Mouse (Mus musculus) left cerebral cortex, postnatal 10 days (tissue): ENCODE results near the gene Entpd6. TPM values are rescaled to one million over a fixed set of nuclear protein-coding genes. Genes with fewer than 3 reads are reported as not detected.

Experiments used
- DNase-seq, 2 experiments: peaks; one replicate each; pipeline ENCODE4 v3.0.0; 2021 to 2022; ENCODE audit warnings: low spot score in 2 of 2, mixed read lengths in 1 of 2; ENCODE audit errors: extremely low spot score in 1 of 2
- intact Hi-C: fragments of 180-260 bp; cut with DNase I; formaldehyde crosslinking; loops from one replicate; pipeline ENCODE4 v1.15.1; 2025
- total RNA-seq, 2 experiments: library from RNA; stranded (reverse); gene quantifications; 2 replicates each; pipeline ENCODE4 v1.2.3; 2021

Gene Entpd6
- total RNA-seq = 10 to 100 TPM; 64.5 to 66.9 TPM

DNA sequence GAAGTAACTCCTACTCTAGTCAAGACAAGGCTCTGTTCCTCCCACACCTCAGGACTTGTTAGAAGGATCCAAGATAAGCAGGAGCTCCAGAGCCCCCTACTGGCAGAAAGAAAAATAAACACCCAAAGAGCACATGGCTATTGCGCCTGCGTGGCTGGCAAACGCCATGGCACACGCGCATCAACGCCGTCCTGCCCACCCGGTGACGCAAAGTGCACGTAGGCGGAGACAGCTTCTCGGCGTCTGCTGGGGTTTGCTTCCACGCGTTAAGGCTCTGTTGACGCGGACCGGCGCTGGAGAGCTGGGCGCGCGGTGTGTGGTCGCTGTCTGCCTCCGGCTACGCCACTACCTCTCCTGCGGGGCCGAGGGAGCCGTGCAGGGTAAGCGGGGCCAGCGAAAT is at the start of gene Entpd6:
TSS of gene Entpd6 (plus strand) at position 189 of the 400 bp plus-strand sequence.
- intact Hi-C loops = loop anchor here (2.0 kb wide), 3 partner anchors 38 to 140 kb away; partner anchors contain the start of genes Apmap and Pygb
- peak; percentile 95 to 97 for DNase-seq

DNA sequence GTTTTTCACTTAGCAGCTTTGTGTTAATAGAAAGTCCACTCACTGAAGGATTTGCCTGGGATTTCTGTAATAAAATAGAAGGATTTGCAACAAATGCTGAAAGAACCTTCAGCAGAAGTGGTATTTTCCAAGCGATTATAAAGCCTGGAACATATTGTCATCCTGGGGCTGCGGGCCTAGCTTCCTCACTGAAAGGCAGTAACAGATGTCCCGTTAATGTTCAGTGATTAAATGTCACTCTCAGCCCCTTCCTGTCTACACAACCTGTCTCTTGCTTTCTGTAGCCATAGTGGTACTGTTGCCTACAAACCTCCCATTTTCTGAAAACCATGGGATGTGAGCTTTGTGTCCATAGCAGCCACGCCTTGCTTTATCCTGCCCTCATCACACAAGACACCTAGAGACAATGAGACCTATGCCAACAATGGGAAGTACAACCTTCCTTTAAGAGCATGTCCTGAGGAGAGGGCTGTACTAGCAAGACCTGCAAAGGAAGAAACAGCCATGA is 36.6 kb upstream of the Entpd6 start:
- DNase-seq = no peak
- intact Hi-C loops = no loop called here

DNA sequence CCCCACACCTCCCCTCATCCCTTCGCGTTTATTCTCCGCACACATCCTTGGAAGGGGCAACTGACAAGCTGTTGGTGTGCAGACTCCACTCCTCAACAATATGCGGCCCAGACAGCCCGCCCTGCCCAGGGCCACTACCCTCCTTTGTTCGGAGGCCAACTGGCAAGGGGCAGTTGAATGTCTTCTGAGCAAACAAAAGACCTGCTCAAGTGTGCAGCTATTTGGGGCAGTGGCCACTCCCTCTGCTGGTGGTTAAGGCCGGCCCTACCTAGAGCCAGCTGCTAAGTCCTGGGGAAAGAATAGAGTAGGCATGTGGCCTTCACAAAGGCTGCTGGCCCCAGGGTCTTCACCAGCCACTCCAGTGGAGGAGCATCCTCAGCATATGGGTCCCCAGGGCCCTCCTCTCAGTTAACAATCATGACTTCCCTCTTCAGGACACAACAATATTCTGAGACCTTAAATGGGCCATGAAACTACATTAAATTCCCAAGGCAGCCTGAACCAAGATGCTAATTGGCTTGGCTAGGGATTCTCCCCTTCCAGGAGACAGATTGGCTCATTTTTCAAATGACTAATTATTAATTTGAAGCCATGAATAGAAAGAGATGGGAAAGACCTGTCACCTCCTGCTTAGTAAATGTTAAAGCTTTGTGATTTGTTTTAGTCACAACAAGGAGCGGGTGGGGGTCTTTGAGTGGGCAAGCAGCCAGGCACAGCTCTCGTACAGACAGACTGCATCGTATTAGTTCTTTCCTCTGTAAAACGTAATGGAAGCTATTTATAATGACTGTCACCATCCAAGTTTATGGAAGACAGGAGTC is 12.9 kb upstream of the Entpd6 start:
- DNase-seq = no peak
- intact Hi-C loops = no loop called here

DNA sequence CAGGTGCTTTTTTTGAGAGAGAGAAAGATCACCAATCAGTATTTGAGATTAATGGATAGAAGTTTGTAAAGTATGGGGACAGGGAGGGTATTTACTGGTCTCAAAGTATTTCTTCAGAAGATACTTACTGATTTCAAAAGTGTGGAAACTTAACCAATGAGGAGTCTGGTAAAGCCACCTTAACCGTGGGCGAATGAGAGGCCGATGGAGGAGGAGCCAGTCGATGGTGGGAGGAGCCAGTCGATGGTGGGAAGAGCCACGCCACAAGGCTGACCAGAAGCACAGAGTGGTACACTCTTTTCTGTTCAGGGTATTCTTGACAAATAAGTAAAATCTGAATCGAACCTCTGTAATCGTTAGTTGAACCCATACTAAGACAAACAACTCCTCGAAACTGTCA is 11.0 kb upstream of the Entpd6 start:
- no peak for DNase-seq
- intact Hi-C loops = no loop called here

DNA sequence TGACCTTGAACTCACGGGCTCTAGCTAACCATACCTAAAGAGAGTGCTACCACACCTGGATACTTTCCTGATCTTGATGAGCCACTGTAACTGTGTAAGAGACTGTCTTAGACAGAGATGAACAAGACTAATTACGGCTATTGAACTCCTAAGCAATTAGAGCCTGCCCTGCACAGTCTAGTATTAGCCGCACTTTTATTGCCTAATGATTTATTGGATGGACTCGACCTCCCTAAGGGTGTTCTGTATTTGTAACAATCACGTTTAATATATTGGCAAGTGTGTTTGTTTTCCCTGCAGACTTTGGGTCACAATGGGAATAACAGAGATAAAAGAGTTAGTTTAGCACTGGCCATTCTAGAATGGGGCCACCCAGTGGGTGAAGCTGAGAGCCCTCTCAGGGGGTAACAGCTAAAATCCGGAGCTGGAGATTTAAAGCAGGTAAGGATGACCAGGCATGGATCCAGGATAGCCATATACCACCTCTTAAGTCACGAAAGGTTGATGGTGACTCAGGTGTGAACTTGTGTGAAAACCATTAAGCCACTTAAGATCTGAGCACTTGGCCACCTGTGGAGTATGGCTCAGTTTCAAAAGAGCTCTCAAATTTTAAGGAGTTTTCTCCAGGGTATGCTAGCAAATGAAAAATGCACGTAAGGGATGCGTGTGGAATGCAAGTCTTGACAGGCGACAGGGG is 8.5 kb upstream of the Entpd6 start:
- intact Hi-C loops = no loop called here
- no peak for DNase-seq

DNA sequence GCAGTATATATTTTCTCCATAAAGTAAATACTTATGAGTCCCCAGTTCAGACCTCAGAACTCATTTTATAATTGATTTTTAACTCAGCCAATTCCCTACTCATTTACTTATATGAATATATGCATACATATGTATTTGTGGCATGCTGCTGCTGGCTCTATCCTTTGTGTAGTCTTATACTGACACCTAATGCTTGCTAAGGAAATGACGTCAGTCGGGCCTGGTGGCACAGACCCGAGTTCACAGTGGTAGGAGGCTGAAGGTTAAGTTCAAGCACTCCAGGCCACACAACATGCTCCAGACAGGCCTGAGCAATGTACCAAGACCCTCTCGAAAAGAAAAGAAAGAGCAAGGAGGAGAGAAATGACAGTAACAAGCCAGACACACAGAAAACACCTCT is 7.4 kb upstream of the Entpd6 start:
- DNase-seq = no peak
- intact Hi-C loops = no loop called here

DNA sequence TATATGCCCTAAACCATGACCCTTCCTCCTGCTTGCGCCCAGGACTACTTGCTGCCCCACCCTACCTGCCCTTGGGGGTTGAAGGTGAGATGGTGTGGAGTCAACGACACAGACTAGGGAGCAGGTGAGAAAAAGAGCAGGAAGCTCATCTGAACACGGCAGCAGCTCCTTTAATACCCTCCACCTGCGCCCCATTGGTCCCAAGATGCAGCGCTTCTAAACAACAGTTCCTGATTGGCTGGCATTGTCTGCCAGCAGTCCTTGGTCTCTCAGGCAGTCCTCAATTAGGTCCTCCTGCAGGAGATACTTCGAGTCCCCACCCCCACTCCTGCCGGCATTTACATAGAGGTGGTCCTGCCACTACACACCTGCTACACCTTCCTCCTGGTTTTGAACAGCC is 3.8 kb upstream of the Entpd6 start:
- DNase-seq = no peak
- intact Hi-C loops = no loop called here

DNA sequence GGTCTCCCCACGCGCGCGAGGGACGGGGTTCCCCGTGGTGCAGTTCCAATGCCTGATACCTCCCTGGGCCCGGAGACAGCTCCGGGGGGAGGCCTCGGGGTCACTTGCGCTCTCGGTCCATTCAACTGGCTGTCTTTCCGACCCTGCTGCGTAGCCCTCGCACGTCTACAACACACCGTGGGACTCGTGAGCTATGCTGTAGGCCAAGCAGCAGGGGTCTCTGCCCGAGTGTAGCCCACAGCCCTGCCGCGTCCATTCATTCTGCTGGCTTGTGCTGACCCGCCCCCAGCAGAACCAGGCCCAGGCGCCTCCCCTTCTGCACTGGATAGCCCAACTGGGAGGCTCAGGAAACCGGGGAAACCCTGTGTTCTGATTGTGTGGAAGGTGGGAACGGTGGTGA is 441 bp downstream of the Entpd6 start:
- intact Hi-C loops = loop anchor here (2.0 kb wide), 3 partner anchors 38 to 140 kb away; partner anchors contain the start of genes Apmap and Pygb
- DNase-seq = peak in 1 of 2 experiments; percentile 69

DNA sequence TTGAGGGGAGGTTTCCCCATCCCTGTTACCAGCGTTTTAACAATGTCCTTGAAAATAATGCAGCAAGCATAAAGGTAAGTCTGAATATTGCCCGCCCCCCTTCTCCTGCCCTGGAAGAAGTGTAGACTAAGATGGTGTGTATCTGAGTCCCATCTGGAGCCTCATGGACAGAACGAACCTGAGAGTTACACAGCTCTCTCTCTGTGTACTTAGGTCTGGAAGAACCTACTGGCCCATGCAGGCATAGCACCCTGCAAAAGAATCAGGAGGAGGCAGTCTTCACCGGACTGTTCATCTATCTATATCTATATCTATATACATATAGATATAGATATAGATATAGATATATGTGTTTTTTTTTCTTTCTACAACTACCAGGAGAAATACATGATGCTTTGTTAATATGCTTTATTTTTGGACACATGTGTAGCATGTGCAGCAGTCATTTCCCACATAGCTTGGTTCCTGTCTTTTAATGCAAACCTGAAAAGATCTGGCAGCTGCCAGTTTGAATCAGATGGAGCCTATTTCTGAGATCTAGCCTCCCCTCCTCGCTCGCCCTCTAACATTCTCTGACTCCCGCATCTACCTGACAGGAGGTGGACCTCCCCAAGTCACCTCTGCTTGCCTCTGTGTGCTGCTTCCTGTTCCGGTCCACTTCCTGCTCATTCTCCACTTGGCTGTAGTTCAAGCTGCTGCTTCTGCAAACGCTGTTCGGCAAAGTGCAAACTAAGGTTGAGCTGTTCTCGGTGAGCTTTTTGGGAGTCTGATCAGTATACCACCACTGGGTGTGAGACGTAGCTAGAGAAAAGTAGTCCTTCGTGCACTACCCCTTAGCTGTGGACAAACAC is 1.5 kb downstream of the Entpd6 start:
- intact Hi-C loops = no loop called here
- no peak for DNase-seq

DNA sequence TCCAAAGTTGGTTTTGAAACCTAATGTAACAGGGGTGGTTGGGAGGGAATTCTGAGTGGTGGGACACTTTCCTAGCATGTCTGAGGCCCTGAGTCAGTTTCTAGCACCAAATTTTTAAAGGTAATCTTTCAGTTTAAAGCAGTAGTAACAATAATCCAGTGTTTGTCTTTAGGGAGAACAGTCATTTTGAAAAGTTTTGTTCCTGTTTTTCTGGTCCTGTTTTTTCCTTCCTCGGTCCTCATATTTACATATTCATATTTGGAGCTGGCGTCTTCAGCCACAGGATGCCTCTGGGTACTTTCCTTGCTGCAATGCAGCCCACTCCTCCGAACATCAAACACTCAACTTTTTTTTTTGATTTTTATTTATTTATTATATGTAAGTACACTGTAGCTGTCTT is 6.2 kb downstream of the Entpd6 start:
- intact Hi-C loops = no loop called here
- no peak for DNase-seq

DNA sequence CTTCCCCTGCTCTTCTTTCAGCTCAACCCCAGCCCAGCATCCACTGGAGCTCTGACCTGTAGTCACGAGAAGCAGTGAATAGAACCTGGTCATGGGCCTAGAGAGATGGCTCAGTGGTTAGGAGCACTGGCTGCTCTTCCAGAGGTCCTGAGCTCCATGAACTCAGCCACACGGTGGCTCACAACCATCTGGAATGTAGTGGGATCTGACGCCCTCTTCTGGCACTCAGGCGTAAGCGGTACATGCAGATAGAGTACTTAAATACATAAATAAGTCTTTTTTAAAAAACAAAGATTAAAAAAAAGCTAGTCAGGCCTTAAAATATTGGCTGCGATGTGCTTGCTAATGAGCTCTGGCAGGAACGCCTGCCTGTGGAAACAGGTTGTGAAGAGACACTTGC is 12.6 kb downstream of the Entpd6 start:
- DNase-seq = no peak
- intact Hi-C loops = no loop called here

DNA sequence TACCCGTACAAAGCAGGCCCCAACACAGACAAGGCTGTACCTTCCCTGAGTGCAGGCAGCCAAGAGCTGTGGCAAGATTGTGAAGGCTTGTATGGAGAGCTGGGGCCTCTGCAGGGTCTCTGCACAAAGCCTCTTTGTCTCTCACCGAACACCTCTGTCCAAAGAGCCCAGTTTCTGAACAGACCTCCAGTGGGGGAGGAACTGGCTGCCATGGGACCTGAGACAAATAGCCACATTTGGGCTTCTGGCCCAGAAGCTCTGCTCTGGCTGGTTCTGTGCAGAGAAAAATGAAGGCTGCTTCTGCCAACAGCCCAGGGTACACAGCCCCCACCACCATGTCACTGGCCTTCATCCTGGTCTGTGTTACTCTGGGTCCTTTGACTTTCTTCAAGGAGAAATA is 16.8 kb downstream of the Entpd6 start:
- intact Hi-C loops = no loop called here
- peak in 1 of 2 experiments; percentile 64 for DNase-seq

DNA sequence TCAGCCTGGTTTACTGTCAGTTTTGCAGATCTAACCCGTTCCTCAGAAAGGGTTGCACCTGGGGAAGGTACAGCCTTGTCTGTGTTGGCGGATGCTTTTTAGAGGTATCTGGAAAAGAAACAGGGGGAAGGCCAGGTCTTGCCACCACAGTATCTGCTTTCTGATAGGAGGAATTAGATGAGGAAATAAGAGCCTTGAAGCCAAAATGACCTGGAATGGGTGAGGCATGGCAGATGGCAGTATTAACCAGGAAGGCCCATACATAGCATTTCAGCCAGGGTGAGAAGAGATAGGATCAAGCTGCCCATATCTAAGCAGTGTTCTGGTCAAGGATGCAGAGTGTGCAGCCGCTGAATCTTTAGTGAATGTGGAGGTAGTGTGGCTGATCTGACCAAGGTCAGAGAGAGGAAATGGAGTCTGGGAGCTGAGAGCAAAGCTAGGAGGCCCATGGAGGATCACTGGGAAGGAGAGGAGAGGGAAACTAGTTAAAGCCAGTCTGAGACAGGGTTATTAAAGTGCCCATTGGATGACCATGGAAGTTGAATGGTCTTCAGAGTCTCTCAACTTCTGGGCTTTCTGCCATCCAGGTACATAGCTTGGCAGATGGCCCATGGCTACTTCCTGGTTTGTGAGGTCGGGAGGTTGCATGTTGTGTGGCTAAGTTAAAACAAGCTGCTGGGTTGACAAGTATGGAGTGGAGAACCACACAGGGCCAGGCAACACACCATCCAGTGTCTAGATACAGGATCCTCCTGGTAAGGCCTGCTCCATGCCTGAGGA is 17.4 kb downstream of the Entpd6 start:
- intact Hi-C loops = no loop called here
- DNase-seq = no peak

DNA sequence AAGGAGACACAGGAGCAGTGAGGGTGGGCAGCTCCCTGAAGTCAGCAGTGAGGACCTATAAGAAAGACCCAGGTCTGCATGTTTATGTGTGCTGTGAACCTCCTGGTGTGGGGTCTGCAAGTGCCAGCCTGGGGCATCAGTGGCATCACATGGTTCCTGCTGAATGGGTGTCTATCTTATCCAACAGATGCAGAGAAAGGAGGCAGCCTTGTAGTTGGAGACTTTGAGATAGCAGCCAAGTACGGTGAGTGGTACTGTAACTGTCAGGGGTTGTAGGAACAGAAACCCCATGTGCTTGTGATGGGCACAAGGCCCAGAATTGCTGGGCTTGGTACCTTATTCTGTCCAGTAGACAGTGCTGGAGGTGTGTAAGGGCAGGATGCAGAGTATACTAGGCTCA is 19.8 kb downstream of the Entpd6 start:
- no peak for DNase-seq
- intact Hi-C loops = no loop called here

DNA sequence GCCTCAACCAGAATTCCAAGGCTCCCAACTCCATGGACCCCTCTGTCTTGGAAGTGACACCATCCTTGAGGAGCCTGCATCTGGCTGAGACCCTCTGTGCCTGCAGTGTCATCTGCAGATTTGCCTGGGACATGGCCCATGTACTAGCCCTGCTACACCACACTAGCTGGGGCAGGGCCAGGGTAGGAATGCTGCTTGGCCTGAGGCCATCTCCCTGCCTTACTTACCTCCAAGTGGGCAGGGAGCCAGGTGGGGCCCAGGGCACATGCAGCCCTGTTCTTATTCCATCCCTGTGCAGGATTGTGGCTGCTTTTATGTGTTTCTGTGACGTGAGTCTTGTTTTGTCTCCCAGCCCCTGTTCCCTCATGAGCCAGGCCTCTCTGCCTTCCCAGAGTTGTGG is 21.9 kb downstream of the Entpd6 start:
- peak in 1 of 2 experiments; percentile 70 for DNase-seq
- intact Hi-C loops = no loop called here

DNA sequence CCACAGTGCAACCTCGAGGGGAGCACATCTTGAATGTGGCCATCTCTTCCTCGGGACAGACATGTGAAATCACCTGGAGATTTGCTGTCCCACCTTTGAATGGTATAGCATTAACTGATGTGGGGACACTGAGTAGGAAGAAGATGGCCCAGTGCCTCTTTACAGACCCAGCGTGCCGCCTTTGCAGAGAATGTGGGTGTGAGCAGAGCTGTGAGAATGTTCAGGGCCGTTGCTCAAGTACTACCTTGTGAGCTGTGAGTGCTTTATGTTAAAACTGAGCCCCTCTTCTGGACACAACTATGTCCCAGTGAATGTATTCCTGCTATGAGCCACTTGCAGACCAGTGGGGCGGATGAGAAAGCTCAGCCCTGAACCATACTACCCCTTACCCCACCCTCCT is 22.3 kb downstream of the Entpd6 start:
- no peak for DNase-seq
- intact Hi-C loops = no loop called here

DNA sequence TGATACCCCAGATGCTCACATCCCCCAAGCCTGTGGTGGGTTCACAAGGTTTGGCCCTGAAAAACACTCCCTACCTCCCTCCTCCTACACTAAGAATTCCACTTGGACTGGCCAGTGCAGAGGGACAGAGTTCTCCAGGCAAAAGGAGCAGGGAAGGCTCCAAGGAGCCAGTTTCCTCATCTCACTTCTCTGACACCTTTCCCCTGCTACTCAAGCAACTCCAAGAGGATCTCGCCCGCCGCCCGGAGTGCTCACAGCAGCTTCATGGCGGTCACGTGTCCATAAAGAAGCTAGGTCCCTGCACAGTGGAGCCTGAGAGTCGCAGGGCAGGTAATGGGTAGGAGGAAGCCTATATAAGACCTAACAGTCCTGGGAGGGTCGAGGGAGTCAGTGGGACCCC is 23.2 kb downstream of the Entpd6 start:
- DNase-seq = no peak
- intact Hi-C loops = no loop called here

DNA sequence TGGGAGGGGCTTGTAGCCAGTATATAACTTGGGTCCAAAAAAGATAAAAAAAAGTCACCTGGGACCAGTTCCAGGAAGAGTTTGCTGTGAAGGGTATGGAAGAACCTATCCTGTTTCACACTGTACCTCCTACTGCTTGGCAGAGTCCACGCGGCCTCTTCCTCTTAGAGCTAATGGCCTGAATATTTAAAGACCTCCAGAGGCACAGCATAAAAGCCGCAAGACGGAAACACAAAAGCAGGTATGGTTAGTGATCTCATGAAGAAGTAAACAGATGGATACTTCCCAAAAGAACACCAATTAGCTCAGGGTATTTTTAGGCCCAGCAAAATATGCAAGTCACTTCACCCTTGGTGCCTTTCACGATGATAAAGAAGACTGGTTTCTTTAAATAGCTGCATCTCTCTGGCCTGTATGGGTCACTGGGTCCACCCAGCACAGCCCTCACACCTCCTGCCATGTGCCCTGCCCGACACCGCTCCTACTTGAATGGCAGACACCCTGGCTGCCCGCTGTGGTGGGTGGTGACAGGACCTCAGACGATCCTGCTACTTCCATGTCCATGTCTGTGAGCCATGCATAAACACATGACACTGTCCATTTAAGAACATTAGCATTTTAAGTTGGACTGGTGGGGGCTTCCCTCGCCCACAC is 23.8 kb downstream of the Entpd6 start:
- DNase-seq = no peak
- intact Hi-C loops = no loop called here
